Mouse (Mus musculus) brain, embryonic 14.5 days (tissue): ENCODE data around the gene Adamts5.

Experiments
- CTCF ChIP-seq: fragments of 200-500 bp; IDR thresholded peaks from 2 replicates; pipeline ENCODE4 v1.5.1; 2012; ENCODE audit warnings: inconsistent platforms, mild to moderate bottlenecking, moderate library complexity, borderline replicate concordance; ENCODE audit not compliant: insufficient read depth, insufficient read length; ENCODE audit errors: extremely low read depth
- POLR2A ChIP-seq: fragments of 200-500 bp; IDR thresholded peaks from 2 replicates; pipeline ENCODE4 v1.6.1; 2012; ENCODE audit warnings: mild to moderate bottlenecking, inconsistent platforms, borderline replicate concordance; ENCODE audit not compliant: poor library complexity, insufficient read depth, insufficient read length, severe bottlenecking; ENCODE audit errors: extremely low read depth

DNA sequence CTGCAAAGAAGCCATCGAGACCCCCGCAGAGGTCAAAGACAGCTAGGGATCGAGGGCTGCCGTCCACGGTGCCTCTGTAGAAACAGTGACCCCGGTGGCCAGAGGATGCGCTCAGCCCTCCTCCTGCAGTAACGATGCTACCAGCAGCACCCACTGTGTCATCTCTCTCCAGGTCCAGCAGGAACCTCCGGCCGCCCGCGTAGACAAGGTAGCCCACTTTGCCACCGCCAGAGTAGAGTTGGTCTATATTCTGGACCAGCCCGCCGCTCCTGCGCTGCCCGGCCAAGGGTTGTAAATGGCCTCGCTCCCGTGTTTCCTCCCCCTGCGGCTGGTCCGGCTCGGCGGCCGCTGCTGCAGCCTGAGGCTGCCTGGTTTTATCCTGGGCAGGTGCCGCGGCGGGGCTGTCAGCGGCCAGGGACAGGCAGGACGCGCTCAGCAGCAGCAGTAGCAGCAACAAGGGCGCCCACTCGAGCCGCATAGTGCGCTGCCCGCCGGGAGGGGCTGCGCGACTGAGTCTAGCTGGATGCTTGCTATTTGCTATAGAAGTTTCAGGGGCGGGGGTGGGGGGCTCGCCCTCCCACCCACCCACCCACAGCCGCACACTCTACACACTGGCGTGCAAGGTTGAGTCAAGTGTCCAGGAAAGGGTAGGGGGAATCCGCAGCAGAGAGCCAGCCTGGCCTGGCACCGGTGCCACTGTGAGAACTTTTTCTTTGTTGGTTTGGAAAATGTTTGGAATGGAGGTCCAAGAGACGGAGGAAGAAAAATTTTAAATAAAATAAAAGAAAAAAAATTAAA is 1.6 kb downstream of the Adamts5 start:
- TF ChIP-seq CTCF (no peak), POLR2A (no peak)
